Mouse (Mus musculus) spleen, postnatal 36 days (tissue): Measurements from ENCODE around the gene Fam155a.
"Not testable (repeated sequence)": the region's sequence is repeated elsewhere in the genome, so short reads cannot be mapped to it uniquely, and the experiment has no call there.

Experiments
- DNase-seq, 2 experiments: peaks; one replicate each; pipeline ENCODE4 v3.0.0; 2022; ENCODE audit warnings: low spot score in 2 of 2, mixed read lengths in 1 of 2

Fam155a gene

DNA sequence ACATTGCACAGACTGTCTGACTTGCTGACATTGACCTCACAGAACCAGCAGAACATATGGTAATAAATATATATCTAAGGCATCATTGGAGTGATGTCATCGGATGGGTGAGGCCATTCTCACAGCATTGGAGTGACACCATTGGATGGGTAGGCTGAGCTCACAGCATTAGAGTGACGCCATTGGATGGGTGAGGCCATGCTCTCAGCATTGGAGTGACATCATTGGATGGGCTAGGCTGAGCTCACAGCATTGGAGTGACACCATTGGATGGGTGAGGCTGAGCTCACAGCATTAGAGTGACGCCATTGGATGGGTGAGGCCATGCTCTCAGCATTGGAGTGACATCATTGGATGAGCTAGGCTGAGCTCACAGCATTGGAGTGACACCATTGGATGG, 110.9 kb downstream of the Fam155a start:
- DNase-seq = not testable (repeated sequence)

DNA sequence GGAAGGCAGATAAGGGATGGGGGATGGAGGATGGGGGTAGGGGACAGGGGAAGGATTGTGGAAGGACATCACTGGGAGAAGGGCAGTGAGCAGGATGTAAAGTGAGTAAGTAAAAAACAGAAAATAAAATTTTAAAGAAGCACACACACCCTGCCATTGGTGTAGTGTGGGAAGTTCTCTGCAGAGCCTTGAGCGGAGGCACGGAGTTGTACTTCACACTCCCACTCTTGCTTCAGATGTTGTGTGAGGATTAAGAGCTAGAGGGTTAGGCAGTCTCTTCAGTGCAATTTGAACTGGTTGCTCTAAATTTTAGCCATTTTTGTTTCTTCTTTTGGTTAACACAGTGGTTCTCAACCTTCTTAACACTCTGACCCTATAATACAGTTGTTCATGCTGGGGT, 114.1 kb downstream of the Fam155a start:
- no peak for DNase-seq

GRCm38 (mm10) chr8:9654826-9655225, 116.1 kb downstream of the Fam155a start:
- no peak for DNase-seq

GRCm38 (mm10) chr8:9653643-9654042, 117.3 kb downstream of the Fam155a start:
- no peak for DNase-seq

DNA sequence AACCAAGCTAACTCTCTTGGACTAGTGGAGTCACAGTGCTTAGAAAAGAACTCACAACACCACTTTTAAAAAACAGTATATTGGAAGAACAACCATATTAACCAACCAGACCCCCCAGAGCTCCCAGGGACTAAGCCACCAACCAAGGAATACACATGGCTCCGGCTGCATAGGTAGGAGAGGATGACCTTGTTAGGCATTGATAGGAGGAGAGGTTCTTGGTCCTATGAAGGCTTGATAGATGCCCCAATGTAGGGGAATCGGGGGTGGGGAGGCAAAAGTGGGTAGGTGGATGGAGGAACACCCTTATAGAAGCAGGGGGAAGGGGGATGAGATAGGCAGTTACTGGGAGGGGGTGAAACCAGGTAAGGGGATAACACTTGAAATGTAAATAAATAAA, 132.8 kb downstream of the Fam155a start:
- DNase-seq = no peak

DNA sequence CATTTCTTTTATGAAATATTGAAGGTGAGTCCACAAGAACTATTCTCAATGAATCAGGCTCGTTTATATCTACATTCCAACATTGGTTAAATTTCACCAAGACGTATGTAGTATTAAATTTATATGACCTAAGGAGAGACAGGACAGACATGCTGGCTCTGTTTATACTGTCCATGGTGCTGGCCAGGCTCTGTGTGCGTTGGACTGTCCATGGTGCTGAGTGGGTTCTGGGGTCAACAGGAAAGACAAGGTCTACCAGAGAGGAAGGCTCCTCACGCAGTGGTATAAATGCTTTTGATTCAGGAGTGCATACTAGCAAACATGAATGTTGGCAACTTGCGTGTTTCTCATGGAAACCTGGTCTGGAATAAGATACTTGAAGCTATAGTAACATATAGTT, 135.7 kb downstream of the Fam155a start:
- DNase-seq = no peak

- no peak for DNase-seq
These were observed 163.8 kb downstream of the Fam155a start for GRCm38 (mm10) chr8:9607086-9607701.

GRCm38 (mm10) chr8:9596003-9596402, 175.0 kb downstream of the Fam155a start:
- no peak for DNase-seq

DNA sequence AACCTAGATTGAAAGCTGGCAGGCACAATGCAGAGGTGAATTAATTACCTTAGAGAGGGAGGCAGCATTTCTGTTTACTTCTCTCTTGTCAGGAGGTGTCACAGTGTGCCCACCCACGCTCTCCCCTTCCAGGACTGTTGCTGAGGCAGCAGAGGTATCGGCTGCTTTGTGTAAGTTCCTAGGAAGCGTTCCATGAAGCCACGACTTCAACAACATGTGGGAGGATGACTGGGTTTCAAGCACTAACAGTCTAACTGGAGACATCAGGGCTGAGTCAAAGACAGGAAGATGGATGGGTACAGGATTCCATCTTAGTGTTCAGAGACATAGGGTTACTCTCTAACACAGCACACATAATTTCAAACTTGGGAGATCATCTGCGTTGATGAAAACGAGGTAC, 189.1 kb downstream of the Fam155a start:
- no peak for DNase-seq

DNA sequence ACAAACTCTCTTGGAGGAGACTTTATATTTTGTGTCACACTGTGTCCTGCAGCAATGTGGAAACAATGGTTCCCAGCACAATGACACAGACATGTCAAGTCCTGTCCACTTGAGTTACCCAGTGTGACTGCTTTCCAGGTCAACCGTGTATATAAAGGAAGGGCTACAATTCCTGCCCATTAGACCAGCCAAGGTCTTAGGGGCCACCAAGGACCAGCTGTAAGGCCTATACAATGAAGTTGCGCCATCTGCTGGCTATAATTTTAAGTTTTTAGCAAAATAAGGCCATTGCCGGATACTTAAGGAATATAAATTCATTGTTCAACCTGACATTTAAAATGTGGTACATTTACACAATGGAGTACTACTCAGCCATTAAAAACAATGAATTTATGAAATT, 190.8 kb downstream of the Fam155a start:
- no peak for DNase-seq

DNA sequence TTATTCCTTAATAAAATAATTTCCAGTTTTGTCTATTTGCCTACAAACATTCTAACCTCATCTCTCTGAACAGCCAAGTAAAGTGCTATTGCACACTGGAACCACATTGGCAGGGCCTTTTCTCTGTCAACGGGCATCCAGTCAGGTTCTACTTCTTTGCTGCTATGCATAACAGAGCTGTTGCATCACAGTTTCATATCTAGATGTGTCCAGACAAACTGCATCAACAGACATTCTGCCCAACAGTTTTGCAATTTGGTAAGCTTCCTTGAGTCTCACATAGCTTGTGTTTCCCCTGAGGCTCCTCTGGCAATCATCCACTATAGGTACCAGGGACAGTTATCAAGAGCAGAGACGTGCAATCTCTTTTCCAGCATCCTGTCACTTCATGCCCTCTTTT, 199.0 kb downstream of the Fam155a start:
- DNase-seq = no peak

DNA sequence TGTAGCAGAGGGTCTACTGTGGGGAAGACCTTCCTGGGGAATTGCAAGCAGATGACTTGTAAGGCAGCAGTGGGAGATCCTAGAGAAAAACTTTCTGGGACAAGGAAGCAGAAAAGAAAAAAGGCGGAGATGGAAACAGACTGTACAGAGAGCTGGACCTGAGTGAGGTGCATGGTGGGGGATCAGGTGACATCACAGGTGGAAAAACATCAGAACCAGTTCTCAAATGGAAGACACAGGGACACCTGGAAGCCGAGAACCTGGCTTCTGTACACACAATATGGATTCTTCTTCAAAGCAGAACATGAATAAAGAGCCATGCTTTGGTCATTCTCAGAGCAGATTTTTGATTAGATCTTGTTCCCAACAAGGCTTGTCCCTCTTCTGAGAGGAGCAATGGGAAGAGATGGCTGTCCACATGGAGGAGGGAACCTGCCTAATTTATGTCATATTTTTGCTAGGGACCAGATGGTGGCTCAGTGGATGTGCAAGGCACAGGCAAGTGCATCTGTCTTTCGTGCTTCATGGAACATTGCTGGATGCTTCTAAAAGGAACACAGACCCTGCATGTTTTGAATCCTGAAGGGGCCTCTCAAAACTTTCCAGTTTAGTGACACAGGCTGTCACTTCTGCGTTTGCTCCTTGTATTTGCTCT, 201.3 kb downstream of the Fam155a start:
- DNase-seq = no peak

- DNase-seq = no peak
These were observed 221.8 kb downstream of the Fam155a start for GRCm38 (mm10) chr8:9549199-9549598.

- DNase-seq = no peak
These were observed 223.4 kb downstream of the Fam155a start for GRCm38 (mm10) chr8:9547558-9547954.

GRCm38 (mm10) chr8:9546919-9547557, 223.9 kb downstream of the Fam155a start:
- no peak for DNase-seq

GRCm38 (mm10) chr8:9546429-9546828, 224.5 kb downstream of the Fam155a start:
- no peak for DNase-seq

DNA sequence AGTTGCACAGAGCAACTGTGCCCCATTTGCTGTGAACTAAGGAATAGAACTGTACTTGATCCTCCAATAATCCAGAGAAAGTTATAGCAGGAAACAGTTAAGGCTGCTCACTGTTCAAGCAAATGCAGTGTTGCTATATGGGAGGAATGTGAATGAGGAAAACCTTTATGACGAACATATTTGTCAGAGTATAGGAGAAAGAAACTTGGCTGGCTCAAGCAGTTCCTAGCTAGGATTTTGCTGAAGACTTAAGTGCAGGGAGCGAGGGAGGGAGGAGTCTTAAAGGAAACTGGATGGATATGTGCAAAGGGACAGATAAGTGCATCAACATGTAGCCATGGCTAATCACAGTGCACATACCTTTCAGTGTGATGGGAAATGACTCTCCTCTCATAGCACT, 225.3 kb downstream of the Fam155a start:
- DNase-seq = no peak

GRCm38 (mm10) chr8:9535730-9536372, 235.1 kb downstream of the Fam155a start:
- no peak for DNase-seq

DNA sequence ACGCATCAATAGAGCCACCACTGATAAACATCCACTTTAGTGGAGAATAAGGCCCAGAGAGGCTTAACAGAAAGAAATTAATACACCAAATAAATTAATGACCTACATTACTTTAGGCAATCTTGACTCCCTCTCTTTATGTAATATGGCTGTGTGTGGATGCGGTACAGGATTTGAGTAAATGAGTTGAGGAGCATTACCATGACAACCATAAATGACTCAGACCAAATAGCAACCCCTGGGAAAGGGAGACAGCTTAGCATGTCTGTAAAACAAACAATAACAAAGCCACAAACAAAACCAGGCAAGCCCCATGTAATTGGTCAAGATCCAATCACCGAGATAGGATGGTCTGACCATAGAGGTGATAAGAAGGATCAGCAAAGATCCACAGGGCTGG, 244.4 kb downstream of the Fam155a start:
- no peak for DNase-seq

DNA sequence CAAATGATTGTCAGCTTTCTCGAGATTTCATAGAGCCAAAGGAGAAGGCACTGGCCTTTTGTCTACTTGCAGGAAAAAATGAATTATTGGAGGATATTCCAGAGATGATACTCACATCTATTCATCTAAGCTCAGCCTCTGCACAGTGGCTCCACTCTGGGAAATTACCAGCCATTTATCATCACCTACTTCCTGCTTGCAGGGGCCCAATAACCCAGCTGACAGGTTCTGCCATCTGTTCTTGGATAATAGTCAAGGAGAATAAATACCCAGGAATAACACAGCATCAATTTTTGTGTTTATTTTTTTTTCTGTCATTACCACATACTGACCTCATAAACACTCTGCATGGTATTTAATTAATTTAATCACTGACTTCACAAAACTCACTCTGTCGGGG, 249.4 kb downstream of the Fam155a start:
- no peak for DNase-seq

GRCm38 (mm10) chr8:9500751-9501150, 270.2 kb downstream of the Fam155a start:
- DNase-seq = no peak

DNA sequence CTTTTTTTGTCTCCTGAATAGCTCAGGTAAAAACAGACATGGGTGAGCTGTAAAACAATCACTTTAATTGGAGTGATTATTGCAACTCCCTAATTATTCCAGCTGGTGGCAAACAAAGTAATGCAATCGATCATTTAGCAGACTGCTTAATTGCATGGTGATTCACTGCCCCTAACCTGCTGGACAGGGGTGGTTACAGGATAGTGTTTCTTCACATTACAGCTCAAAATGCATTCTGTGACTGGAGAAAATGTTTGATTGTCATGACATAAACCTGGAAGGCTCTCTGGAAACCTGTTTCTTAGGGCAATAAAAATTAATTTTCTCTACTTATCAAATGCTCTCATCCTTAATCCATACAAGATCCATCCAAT, 276.7 kb downstream of the Fam155a start:
- DNase-seq = no peak
